Mouse (Mus musculus) naive thymus-derived CD4-positive, alpha-beta T cell, adult 2 months (primary cell): ENCODE results near the gene Erg.

ENCODE experiments used
- DNase-seq: peaks from one replicate; pipeline ENCODE4 v3.0.0-alpha.2; 2011; ENCODE audit warnings: low read depth

The Erg gene

GRCm38 (mm10) chr16:95584751-95585528, 1.5 kb downstream of the Erg start:
- peak; percentile 8 for DNase-seq

- DNase-seq, result no peak
Observed at GRCm38 (mm10) chr16:95579289-95579688, 7.1 kb downstream of the Erg start.

GRCm38 (mm10) chr16:95573163-95573562, 13.2 kb downstream of the Erg start:
- DNase-seq, result no peak

- DNase-seq, result peak; percentile 37
Observed at GRCm38 (mm10) chr16:95570616-95571015, 15.8 kb downstream of the Erg start.

GRCm38 (mm10) chr16:95556834-95557233, 29.6 kb downstream of the Erg start:
- DNase-seq, result no peak

- DNase-seq, result no peak
Observed at GRCm38 (mm10) chr16:95553136-95553535, 33.3 kb downstream of the Erg start.

- no peak for DNase-seq
Observed at GRCm38 (mm10) chr16:95552495-95552894, 33.9 kb downstream of the Erg start.

- DNase-seq, result no peak
Observed at GRCm38 (mm10) chr16:95550496-95550895, 35.9 kb downstream of the Erg start.

GRCm38 (mm10) chr16:95544753-95545152, 41.6 kb downstream of the Erg start:
- no peak for DNase-seq

- DNase-seq, result no peak
Observed at GRCm38 (mm10) chr16:95543471-95543870, 42.9 kb downstream of the Erg start.

- no peak for DNase-seq
Observed at GRCm38 (mm10) chr16:95535151-95535550, 51.2 kb downstream of the Erg start.

GRCm38 (mm10) chr16:95532387-95533077, 53.9 kb downstream of the Erg start:
- DNase-seq, result no peak

GRCm38 (mm10) chr16:95527561-95527960, 58.8 kb downstream of the Erg start:
- no peak for DNase-seq

- no peak for DNase-seq
Observed at GRCm38 (mm10) chr16:95519520-95519919, 66.9 kb downstream of the Erg start.

GRCm38 (mm10) chr16:95506051-95506450, 80.3 kb downstream of the Erg start:
- DNase-seq, result no peak

GRCm38 (mm10) chr16:95496582-95497300, 89.7 kb downstream of the Erg start:
- no peak for DNase-seq

GRCm38 (mm10) chr16:95494108-95494507, 92.3 kb downstream of the Erg start:
- no peak for DNase-seq

GRCm38 (mm10) chr16:95493336-95493735, 93.1 kb downstream of the Erg start:
- DNase-seq, result no peak

- DNase-seq, result no peak
Observed at GRCm38 (mm10) chr16:95492146-95492545, 94.2 kb downstream of the Erg start.

- no peak for DNase-seq
Observed at GRCm38 (mm10) chr16:95490386-95490785, 96.0 kb downstream of the Erg start.

- DNase-seq, result no peak
Observed at GRCm38 (mm10) chr16:95487606-95488351, 98.6 kb downstream of the Erg start.

- DNase-seq, result no peak
Observed at GRCm38 (mm10) chr16:95481176-95481575, 105.2 kb downstream of the Erg start.
